Mouse (Mus musculus) heart, adult 11 months (tissue): ENCODE measurements around the gene Palm3.
"Not testable (repeated sequence)": the region's sequence is repeated elsewhere in the genome, so short reads cannot be mapped to it uniquely, and the experiment has no call there.

ENCODE experiments used
- DNase-seq: peaks from one replicate; pipeline ENCODE4 v3.0.0; 2022

Palm3 gene

GRCm38 (mm10) chr8:84021096-84021495, at the start of gene Palm3:
Gene Palm3, plus strand, starts transcription at chr8:84021471.
- no peak for DNase-seq

DNA sequence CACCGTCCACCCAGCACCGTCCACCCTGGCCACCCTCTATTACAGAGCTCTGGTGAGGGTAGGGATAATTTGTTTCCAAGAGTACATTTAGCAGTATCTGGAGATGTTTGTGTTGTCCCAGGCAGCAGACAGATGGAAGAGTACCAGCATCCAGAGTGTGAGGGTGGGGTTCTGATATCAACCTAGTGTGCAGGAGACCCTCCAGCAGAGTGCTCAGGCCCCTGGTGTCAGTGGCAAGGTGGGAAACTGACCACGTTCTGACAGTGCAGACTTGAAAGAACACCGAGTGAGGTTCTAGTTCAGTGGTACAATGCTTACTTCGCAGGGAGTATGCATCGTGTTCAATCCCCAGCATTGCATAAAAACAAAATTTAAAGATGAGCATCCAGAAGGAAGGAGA, 49.6 kb upstream of the Palm3 start:
- peak; percentile 90 for DNase-seq

GRCm38 (mm10) chr8:83972150-83973120, 48.8 kb upstream of the Palm3 start, which contains the start of gene Prkaca:
Gene Prkaca, plus strand, starts transcription at chr8:83972993.
- peak; percentile 100 for DNase-seq

DNA sequence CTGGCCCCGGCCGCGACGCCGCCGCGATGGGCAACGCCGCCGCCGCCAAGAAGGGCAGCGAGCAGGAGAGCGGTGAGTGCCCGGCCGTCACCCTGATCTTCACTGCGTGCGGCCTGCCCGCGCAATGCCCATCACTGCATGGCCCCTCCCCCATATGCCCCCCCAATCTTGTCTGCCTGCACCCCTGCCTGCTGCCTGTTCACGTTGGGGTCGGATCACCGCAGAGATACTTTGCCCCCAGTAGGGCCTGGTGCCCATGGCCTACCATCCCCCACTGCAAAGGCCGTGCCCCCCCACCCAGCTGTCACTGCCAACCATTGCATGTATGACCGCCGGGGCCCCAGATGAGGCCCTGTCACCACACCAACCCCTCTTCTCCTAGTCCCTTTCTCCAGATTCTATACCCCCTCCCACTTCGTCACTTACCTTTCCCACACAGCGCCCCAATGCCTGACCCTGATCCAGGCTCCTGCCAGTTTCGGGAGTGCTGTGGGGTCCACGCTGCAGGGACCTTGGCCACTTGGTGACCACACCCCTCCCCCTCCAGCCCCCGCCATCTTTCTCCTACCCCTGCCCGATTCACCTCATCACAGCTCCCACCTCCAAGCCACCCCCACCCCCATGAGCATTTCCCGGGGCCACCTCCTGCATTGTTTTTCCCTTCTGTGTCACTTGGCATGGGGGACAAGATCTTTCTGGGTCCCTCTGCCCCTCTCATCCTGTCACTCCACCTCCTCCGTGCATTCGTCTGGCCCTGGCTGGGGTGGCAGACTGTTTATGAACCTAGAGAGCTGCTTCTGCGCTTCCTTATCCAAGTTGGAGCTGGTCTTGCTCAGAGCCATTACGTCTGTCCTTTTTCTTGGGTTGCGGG, 47.9 kb upstream of the Palm3 start:
- DNase-seq, result peak; percentile 96

DNA sequence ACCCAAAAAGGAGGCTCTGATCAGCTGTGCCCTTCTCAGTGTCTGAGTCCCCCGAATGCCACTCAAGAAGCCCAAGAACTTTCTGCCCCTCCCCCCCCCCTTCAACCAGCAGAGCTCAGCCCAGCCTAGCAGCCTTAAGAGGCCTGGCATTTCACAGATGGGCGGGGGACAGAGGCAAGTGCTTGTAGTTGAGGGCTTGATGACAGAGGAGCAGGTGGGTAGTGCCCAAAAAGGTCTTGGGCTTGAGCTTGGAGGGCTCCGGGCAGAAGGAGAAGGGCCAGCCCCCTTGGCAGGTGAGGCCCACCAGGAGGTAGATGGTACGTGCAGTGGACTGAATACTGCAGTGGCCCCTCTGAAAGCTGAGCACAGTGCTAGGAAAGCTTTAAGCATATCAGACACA, 46.8 kb upstream of the Palm3 start:
- DNase-seq, result peak; percentile 93

GRCm38 (mm10) chr8:83976101-83976630, 45.1 kb upstream of the Palm3 start:
- peak; percentile 92 for DNase-seq

GRCm38 (mm10) chr8:83976779-83977350, 44.4 kb upstream of the Palm3 start:
- DNase-seq, result peak; percentile 91

- peak; percentile 95 for DNase-seq
These were observed 43.6 kb upstream of the Palm3 start for GRCm38 (mm10) chr8:83977646-83978045.

DNA sequence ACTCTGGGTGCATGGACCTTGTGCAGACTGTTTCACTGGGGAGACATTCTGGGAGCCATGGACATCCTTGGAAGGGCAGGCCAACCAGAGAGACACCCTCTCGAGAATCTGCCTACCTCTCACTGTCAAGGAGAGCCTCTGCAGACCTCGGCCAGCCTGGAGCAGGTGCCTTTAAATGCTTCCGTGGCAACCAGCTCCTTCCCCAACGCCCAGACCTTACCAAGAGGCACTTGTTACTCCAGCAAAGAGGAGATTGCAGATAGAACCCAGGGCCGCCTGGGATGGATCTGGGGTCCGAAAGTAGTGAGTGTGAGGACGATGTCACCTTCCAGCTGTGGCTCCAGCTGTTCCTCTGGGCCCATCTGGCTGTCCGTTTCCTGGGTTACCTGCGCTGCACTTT, 43.1 kb upstream of the Palm3 start:
- DNase-seq, result peak; percentile 89

DNA sequence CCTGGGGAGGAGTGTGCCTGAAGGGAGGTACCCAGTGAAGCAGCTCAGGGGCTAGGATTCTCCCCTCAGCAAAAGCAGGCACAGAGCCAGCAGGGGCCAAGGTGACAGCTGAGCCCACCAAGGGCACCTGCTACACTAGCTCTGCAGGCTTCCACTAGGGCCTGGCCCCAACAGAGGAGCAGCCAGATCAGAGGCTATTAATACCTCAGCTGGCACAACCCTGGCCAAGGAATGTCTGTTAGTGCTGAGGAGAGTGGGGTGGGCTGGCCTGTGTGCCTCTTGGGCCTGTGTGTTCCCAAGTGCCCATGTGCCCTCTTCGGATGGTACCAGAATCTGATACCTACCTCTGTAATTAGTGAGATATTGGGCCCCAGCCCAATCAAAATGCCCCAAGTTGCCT, 41.0 kb upstream of the Palm3 start:
- DNase-seq, result peak; percentile 98

GRCm38 (mm10) chr8:83980845-83981244, 40.4 kb upstream of the Palm3 start:
- DNase-seq, result peak; percentile 98

GRCm38 (mm10) chr8:83981533-83981932, 39.7 kb upstream of the Palm3 start:
- peak; percentile 86 for DNase-seq

DNA sequence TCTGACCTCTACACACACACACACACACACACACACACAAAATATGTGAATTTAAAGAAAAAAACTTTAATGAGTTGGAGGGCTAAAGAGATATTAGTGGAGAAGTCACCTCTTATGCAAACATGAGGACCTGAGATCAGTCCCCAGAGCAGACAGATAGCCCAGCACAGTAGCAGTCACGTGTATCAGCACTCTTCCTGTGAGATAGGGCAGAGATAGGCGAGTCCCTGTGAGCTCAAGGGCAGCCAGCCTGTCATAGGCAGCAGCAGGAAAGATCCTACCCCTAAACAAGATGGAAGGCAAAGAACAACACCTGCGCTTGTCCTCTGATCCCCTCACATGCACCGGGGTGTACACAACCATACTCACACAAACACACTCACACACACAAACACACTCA, 38.8 kb upstream of the Palm3 start:
- DNase-seq, result peak; percentile 91

DNA sequence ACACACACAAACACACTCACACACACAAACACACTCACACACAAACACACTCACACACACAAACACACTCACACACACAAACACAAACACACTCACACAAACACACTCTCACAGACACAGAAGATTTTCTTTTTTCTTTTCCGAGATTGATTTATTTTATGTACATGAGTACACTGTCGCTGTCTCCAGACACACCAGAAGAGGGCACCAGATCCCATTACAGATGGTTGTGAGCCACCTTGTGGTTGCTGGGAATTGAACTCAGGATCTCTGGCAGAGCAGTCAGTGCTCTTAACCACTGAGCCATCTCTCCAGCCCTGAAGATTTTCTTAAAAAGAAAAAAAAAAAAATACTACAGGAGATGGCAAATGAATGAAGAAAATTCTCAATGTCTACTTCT, 38.0 kb upstream of the Palm3 start:
- DNase-seq, result not testable (repeated sequence)

- peak; percentile 92 for DNase-seq
These were observed 32.0 kb upstream of the Palm3 start for GRCm38 (mm10) chr8:83989243-83989642.

- DNase-seq, result peak; percentile 91
These were observed 31.1 kb upstream of the Palm3 start for GRCm38 (mm10) chr8:83990170-83990569.

DNA sequence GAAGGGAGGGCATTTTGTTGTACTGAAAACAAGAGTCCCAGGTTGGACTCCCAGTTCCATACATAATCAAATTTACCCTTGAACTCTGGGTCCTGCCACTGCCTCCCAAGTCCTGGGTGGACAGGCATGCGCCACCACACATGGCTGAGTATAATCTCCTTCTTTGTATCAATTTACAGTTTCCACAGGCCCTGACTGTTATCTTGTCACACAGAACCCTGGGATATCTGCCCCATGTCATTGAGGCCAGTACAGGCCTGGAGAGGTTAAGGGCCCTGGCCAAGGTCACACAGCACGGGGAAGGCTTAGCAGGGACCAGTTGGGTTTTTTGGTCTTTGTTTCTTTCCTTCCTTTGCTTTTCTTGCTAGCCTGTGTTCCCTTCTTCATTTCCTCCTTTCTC, 28.8 kb upstream of the Palm3 start:
- DNase-seq, result no peak

GRCm38 (mm10) chr8:83994030-83994429, 27.2 kb upstream of the Palm3 start:
- no peak for DNase-seq

DNA sequence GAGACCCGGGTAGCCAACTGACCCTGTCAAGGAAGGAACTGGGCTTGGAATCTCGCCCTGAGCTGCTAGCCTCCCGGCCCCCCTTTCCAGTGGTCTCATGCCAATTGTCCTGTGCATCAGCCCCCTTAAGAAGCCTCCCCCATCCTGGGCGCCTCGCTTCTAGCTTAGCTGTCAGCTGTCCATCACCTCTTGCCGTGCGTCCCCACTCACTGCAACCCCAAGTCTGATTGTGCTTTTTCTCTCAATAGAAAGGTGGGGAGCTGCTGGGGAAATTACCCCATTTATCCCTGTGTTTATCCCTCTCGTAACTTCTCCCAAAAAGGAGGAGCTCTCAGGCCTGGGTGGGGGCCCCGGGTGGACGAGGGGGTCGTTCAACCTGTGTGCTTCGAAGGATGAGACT, 25.3 kb upstream of the Palm3 start:
- DNase-seq, result peak; percentile 96

DNA sequence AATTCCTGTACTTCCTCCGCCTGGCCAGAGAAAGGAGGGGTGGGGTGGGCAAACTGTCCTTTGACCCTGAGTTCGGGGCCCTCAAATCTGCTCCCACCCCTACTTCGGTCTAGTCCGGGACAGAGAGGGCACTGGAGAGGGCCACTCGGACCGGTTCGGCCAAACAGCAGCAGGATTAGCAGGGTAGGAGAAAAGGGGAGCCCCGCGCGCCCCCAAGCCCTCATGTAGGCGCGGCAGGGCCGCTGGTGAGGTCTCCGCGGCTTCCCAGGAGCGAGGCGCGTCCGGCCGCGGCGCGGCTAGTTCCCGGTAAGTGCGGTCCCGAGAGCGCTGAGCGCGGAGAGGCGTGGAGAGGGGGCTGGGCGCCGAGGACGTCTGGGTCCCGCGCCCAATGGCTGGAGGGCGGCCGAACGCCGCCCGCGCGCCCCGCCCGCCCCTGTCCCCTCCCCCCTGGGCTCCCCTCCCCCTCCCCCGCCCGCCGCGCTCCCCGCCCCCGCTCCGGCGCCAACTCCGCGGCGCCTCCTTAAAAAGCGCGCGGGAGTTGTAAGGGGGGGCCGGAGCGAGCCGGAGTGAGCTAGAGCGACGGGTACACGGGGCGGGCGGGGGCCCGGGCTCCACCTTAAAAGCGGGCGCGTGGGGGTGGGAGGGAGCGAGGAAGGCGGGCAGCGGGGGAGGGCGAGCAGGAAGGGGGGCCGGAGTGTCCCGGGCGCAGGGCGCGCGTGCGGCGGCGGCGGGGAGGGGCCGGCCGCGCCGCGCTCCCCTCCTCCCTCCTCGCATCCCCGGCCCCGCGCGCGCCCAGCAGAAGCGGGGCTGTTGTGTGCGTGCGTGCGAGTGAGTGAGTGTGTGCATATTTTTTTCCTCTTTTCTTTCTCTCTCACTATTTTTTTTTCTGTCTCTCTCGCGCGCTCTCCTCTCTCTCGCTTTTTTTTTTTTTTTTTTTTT, 24.4 kb upstream of the Palm3 start:
- DNase-seq, result peak; percentile 99

GRCm38 (mm10) chr8:83997511-83998141, 23.6 kb upstream of the Palm3 start, which contains the start of gene Samd1:
Gene Samd1, plus strand, starts transcription at chr8:83997672.
- DNase-seq, result peak; percentile 96
